Mouse (Mus musculus) intestine, embryonic 16.5 days (tissue): Measurements from ENCODE around the gene Cftr. TPM values are rescaled to one million over a fixed set of nuclear protein-coding genes. Genes with fewer than 3 reads are reported as not detected.

Source experiments
- ATAC-seq: fragments of 200-750 bp; cut with Nextera tagmentation; 2 replicates; pipeline ENCODE4 v1.8.0; 2017; ENCODE audit warnings: moderate TSS enrichment, moderate library complexity
- H3K27ac ChIP-seq: fragments of 300-500 bp; sonication (generic); 2 replicates; pipeline ENCODE4 v1.5.1; 2014; ENCODE audit warnings: mild to moderate bottlenecking, low read length
- H3K27me3 ChIP-seq: fragments of 300-500 bp; sonication (generic); replicated peaks from 2 replicates; pipeline ENCODE4 v1.6.1; 2014; ENCODE audit warnings: low read length, control low read depth, mixed read lengths; ENCODE audit not compliant: control insufficient read depth, insufficient read depth
- H3K36me3 ChIP-seq: fragments of 300-500 bp; sonication (generic); 2 replicates; pipeline ENCODE4 v1.6.1; 2014; ENCODE audit warnings: low read length, control low read depth; ENCODE audit not compliant: control insufficient read depth, insufficient read depth
- H3K4me1 ChIP-seq: fragments of 300-500 bp; sonication (generic); 2 replicates; pipeline ENCODE4 v1.6.1; 2014; ENCODE audit warnings: low read length, control low read depth, mixed read lengths; ENCODE audit not compliant: control insufficient read depth, insufficient read depth
- H3K4me2 ChIP-seq: fragments of 300-500 bp; sonication (generic); 2 replicates; pipeline ENCODE4 v1.6.1; 2014; ENCODE audit warnings: low read depth, low read length, control low read depth
- H3K4me3 ChIP-seq: fragments of 300-500 bp; sonication (generic); 2 replicates; pipeline ENCODE4 v1.5.1; 2014; ENCODE audit warnings: mild to moderate bottlenecking, low read length
- H3K9ac ChIP-seq: fragments of 300-500 bp; sonication (generic); 2 replicates; pipeline ENCODE4 v1.6.1; 2014; ENCODE audit warnings: low read depth, low read length
- H3K9me3 ChIP-seq: fragments of 300-500 bp; sonication (generic); 2 replicates; pipeline ENCODE4 v1.6.1; 2016; ENCODE audit warnings: low read length, control low read depth; ENCODE audit not compliant: control insufficient read depth
- WGBS: fragments of 180-500 bp; shearing (Covaris S2); extraction: QIAGEN DNeasy Blood & Tissue Kit; methylation state at CpG from one replicate; pipeline ENCODE4 v1.1.7; 2014; 5-methylcytosine and 5-hydroxymethylcytosine counted together
- polyA plus RNA-seq: library from polyadenylated mRNA; unstranded; fragments of >200 nt; fragmentation: Nextera tagmentation; extraction: Ambion mirVana; gene quantifications from 2 replicates; pipeline ENCODE4 v1.2.1, GENCODE M21; 2015

Cftr gene
- polyA plus RNA-seq, 1 experiment from 2014 or later: 12.7 TPM

GRCm38 (mm10) chr6:18182903-18183302, 12.4 kb downstream of the Cftr start:
- Histone ChIP-seq H3K9me3 (no peaks in the 10 kb centered on the region), H3K4me3 (no peak overlapping the region), H3K27me3 (no peaks in the 10 kb centered on the region), H3K9ac (no peak overlapping the region), H3K27ac (no peak overlapping the region), H3K36me3 (no peaks in the 10 kb centered on the region), H3K4me1 (0 out of 2 replicates have a peak, but pooled peaks cover 5% of the 10 kb centered on the region), H3K4me2 (no peak overlapping the region)
- peak; percentile 95 for ATAC-seq

- H3K27ac ChIP-seq: no peak overlapping the region
- WGBS: 68% methylated on average over 1 of the region's 1 CpGs
Measured at GRCm38 (mm10) chr6:18220691-18221090, 50.2 kb downstream of the Cftr start.

GRCm38 (mm10) chr6:18223206-18223605, 52.7 kb downstream of the Cftr start:
- WGBS: 91% methylated on average over 4 of the region's 4 CpGs
- Histone ChIP-seq H3K27me3 (no peaks in the 10 kb centered on the region), H3K36me3 (no peaks in the 10 kb centered on the region), H3K4me3 (no peak overlapping the region), H3K27ac (no peak overlapping the region), H3K4me1 (no peaks in the 10 kb centered on the region), H3K4me2 (no peak overlapping the region), H3K9ac (no peak overlapping the region), H3K9me3 (no peaks in the 10 kb centered on the region)
- no peak for ATAC-seq

More at GRCm38 (mm10) chr6:18220691-18221090, 50.2 kb downstream of the Cftr start:
- H3K4me1 ChIP-seq: no peaks in the 10 kb centered on the region
- H3K27me3 ChIP-seq: no peaks in the 10 kb centered on the region
- H3K4me2 ChIP-seq: no peak overlapping the region
- ATAC-seq: no peak
- no peak overlapping the region for H3K4me3 ChIP-seq
- H3K9me3 ChIP-seq: no peaks in the 10 kb centered on the region
- no peaks in the 10 kb centered on the region for H3K36me3 ChIP-seq
- H3K9ac ChIP-seq: no peak overlapping the region

- Histone ChIP-seq H3K9ac (no peak overlapping the region), H3K27me3 (no peaks in the 10 kb centered on the region), H3K4me1 (no peaks in the 10 kb centered on the region), H3K9me3 (no peaks in the 10 kb centered on the region), H3K4me3 (no peak overlapping the region), H3K4me2 (no peak overlapping the region), H3K27ac (no peak overlapping the region), H3K36me3 (no peaks in the 10 kb centered on the region)
- no peak for ATAC-seq
- WGBS: 23% methylated on average over 3 of the region's 3 CpGs
Measured at GRCm38 (mm10) chr6:18225157-18225556, 54.7 kb downstream of the Cftr start.

GRCm38 (mm10) chr6:18246495-18246894, 76.0 kb downstream of the Cftr start:
- Histone ChIP-seq H3K4me3 (no peak overlapping the region), H3K27ac (no peak overlapping the region; the same call in 1 of the 2 replicates), H3K9ac (no peak overlapping the region), H3K9me3 (no peaks in the 10 kb centered on the region), H3K4me2 (no peak overlapping the region), H3K36me3 (no peaks in the 10 kb centered on the region), H3K27me3 (no peaks in the 10 kb centered on the region), H3K4me1 (no peaks in the 10 kb centered on the region)
- no peak for ATAC-seq
- 74% methylated on average over 1 of the region's 1 CpGs for WGBS

GRCm38 (mm10) chr6:18247891-18248463, 77.5 kb downstream of the Cftr start:
- no peaks in the 10 kb centered on the region for H3K36me3 ChIP-seq
- H3K27me3 ChIP-seq: no peaks in the 10 kb centered on the region
- H3K27ac ChIP-seq: no peak overlapping the region
- WGBS: 52% methylated on average over 2 of the region's 2 CpGs
- H3K4me3 ChIP-seq: no peak overlapping the region
- no peaks in the 10 kb centered on the region for H3K9me3 ChIP-seq
- peak; percentile 95 for ATAC-seq
- no peak overlapping the region for H3K4me2 ChIP-seq
- H3K9ac ChIP-seq: no peak overlapping the region
- H3K4me1 ChIP-seq: no peaks in the 10 kb centered on the region

GRCm38 (mm10) chr6:18248464-18248863, 78.0 kb downstream of the Cftr start:
- Histone ChIP-seq H3K9ac (no peak overlapping the region), H3K9me3 (no peaks in the 10 kb centered on the region), H3K4me2 (no peak overlapping the region), H3K27ac (no peak overlapping the region), H3K27me3 (no peaks in the 10 kb centered on the region), H3K4me3 (no peak overlapping the region), H3K4me1 (no peaks in the 10 kb centered on the region), H3K36me3 (no peaks in the 10 kb centered on the region)
- WGBS: 32% methylated on average over 4 of the region's 4 CpGs
- peak; percentile 96 for ATAC-seq

- Histone ChIP-seq H3K4me1 (no peaks in the 10 kb centered on the region), H3K4me3 (no peak overlapping the region), H3K9me3 (no peaks in the 10 kb centered on the region), H3K9ac (no peak overlapping the region), H3K27ac (no peak overlapping the region), H3K36me3 (no peaks in the 10 kb centered on the region), H3K27me3 (no peaks in the 10 kb centered on the region), H3K4me2 (no peak overlapping the region)
- ATAC-seq: no peak
- WGBS: 51% methylated on average over 5 of the region's 5 CpGs
Measured at GRCm38 (mm10) chr6:18254586-18254985, 84.1 kb downstream of the Cftr start.

- H3K4me1 ChIP-seq: no peaks in the 10 kb centered on the region
- WGBS: 20% methylated on average over 1 of the region's 1 CpGs
- no peaks in the 10 kb centered on the region for H3K27me3 ChIP-seq
- ATAC-seq: peak; percentile 76
- no peak overlapping the region for H3K4me3 ChIP-seq
- no peaks in the 10 kb centered on the region for H3K36me3 ChIP-seq
- no peaks in the 10 kb centered on the region for H3K9me3 ChIP-seq
- H3K9ac ChIP-seq: no peak overlapping the region
- no peak overlapping the region for H3K4me2 ChIP-seq
- no peak overlapping the region for H3K27ac ChIP-seq
Measured at GRCm38 (mm10) chr6:18270983-18271382, 100.5 kb downstream of the Cftr start.

GRCm38 (mm10) chr6:18300781-18301180, 130.3 kb downstream of the Cftr start:
- no peaks in the 10 kb centered on the region for H3K9me3 ChIP-seq
- H3K36me3 ChIP-seq: no peaks in the 10 kb centered on the region
- no peak overlapping the region for H3K27ac ChIP-seq
- WGBS: 70% methylated on average over 2 of the region's 2 CpGs
- H3K27me3 ChIP-seq: no peaks in the 10 kb centered on the region
- no peak overlapping the region for H3K9ac ChIP-seq
- H3K4me2 ChIP-seq: no peak overlapping the region
- no peak for ATAC-seq
- 0 out of 2 replicates have a peak, but pooled peaks cover 2% of the 10 kb centered on the region for H3K4me1 ChIP-seq
- H3K4me3 ChIP-seq: no peak overlapping the region
